Mouse (Mus musculus) testis, postnatal 14 days (tissue): ENCODE data around the gene Hoxa10.
A peak's percentile ranks its signal among the peaks of the same experiment; 100 is the strongest.

Experiments used
- DNase-seq: peaks from one replicate; pipeline ENCODE4 v3.0.0; 2021; ENCODE audit warnings: low spot score

Hoxa10 gene

GRCm38 (mm10) chr6:52203371-52204049 is 37.1 kb downstream of the Hoxa10 start:
- no peak for DNase-seq

GRCm38 (mm10) chr6:52203121-52203370 is 37.6 kb downstream of the Hoxa10 start:
- no peak for DNase-seq

GRCm38 (mm10) chr6:52202362-52203120 is 38.1 kb downstream of the Hoxa10 start:
- DNase-seq = no peak

- no peak for DNase-seq
Measured at GRCm38 (mm10) chr6:52201269-52201668, 39.4 kb downstream of the Hoxa10 start.

GRCm38 (mm10) chr6:52200751-52201250 is 39.9 kb downstream of the Hoxa10 start:
- DNase-seq = no peak

- no peak for DNase-seq
Measured at GRCm38 (mm10) chr6:52200073-52200750, 40.4 kb downstream of the Hoxa10 start.

- DNase-seq = no peak
Measured at GRCm38 (mm10) chr6:52197271-52197670, 43.4 kb downstream of the Hoxa10 start.

GRCm38 (mm10) chr6:52196811-52197210 is 43.8 kb downstream of the Hoxa10 start:
- no peak for DNase-seq

- DNase-seq = no peak
Measured at GRCm38 (mm10) chr6:52194690-52195089, 46.0 kb downstream of the Hoxa10 start.

GRCm38 (mm10) chr6:52191860-52192550 is 48.6 kb downstream of the Hoxa10 start:
- DNase-seq = peak; percentile 89

GRCm38 (mm10) chr6:52190906-52191810 is 49.5 kb downstream of the Hoxa10 start, which contains the start of gene Hoxa4:
TSS of gene Hoxa4 (minus strand) at chr6:52191753.
- DNase-seq = no peak

GRCm38 (mm10) chr6:52190410-52190809 is 50.2 kb downstream of the Hoxa10 start:
- no peak for DNase-seq

GRCm38 (mm10) chr6:52189909-52190308 is 50.7 kb downstream of the Hoxa10 start:
- no peak for DNase-seq

- no peak for DNase-seq
Measured at GRCm38 (mm10) chr6:52189172-52189591, 51.5 kb downstream of the Hoxa10 start.

GRCm38 (mm10) chr6:52186500-52186899 is 54.2 kb downstream of the Hoxa10 start:
- DNase-seq = no peak

- no peak for DNase-seq
Measured at GRCm38 (mm10) chr6:52185834-52186233, 54.8 kb downstream of the Hoxa10 start.

- no peak for DNase-seq
Measured at GRCm38 (mm10) chr6:52185222-52185621, 55.4 kb downstream of the Hoxa10 start.

- DNase-seq = no peak
Measured at GRCm38 (mm10) chr6:52184668-52185067, 56.0 kb downstream of the Hoxa10 start.

- no peak for DNase-seq
Measured at GRCm38 (mm10) chr6:52183311-52184080, 57.2 kb downstream of the Hoxa10 start.

- no peak for DNase-seq
Measured at GRCm38 (mm10) chr6:52182793-52183192, 57.9 kb downstream of the Hoxa10 start.
